Comparison of ENCODE assay signal across 9 mouse cellular contexts in the genomic region with DNA sequence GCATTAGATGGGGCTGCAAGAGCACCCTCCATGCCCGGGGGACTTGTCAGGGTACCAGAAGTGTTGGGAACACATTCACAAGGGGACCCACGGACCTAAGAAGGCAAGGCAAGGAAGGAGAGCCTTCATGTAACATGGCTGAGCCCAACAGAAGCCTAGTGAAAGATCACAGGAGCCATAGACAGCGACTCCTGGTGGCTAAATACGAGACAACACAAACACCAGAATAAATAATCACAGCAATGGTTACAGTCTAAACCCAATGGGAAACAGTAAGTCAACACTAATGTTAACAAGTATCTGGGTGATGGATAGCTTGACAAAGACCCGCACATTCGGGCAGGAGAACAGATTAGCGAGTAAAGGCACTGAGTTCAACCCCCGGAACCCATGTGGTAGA. TPM values are rescaled to one million over a fixed set of nuclear protein-coding genes. Genes with fewer than 3 reads are reported as not detected.
A peak's percentile ranks its signal among the peaks of the same experiment; 100 is the strongest.
DNase-seq lines count a peak whose midpoint lies in the region; ATAC-seq lines count a peak whose summit lies in the region.
"Had no signal": no experiment of that assay in that cellular context is flagged by ENCODE, and none has a peak within 500 bp of the region (broad histone marks: within the 10 kb centered on the region; RNA-seq: fewer than 3 reads in every experiment).

No protein-coding gene starts in this region.

- H3K4me3 ChIP-seq in hindbrain, embryonic 11.5 days (ENCODE audit: low read depth, low read length), result no peak overlapping the region
- no peak overlapping the region for H3K4me3 ChIP-seq in hindbrain, embryonic 12.5 days
- H3K4me3 ChIP-seq: myocyte had no signal

- no peaks in the 10 kb centered on the region for H3K4me1 ChIP-seq in hindbrain, embryonic 11.5 days (replicated peaks; ENCODE audit: control insufficient read depth, insufficient read depth, low read length)
- H3K4me1 ChIP-seq in hindbrain, embryonic 12.5 days, result 0 out of 2 replicates have a peak, but pooled peaks cover 3% of the 10 kb centered on the region

- H3K27me3 ChIP-seq in hindbrain, embryonic 11.5 days (ENCODE audit: control insufficient read depth, insufficient read depth, low read length), result no peaks in the 10 kb centered on the region
- H3K27me3 ChIP-seq in hindbrain, embryonic 12.5 days, result no peaks in the 10 kb centered on the region

- no peak overlapping the region for H3K4me2 ChIP-seq in hindbrain, embryonic 11.5 days (replicated peaks; ENCODE audit: low read depth, low read length)
- H3K4me2 ChIP-seq in hindbrain, embryonic 12.5 days (replicated peaks), result no peak overlapping the region

- no peak overlapping the region for H3K9ac ChIP-seq in hindbrain, embryonic 11.5 days (ENCODE audit: low read depth, low read length)
- no peak overlapping the region for H3K9ac ChIP-seq in hindbrain, embryonic 12.5 days

- H3K27ac ChIP-seq in hindbrain, embryonic 11.5 days (ENCODE audit: low read depth, low read length), result no peak overlapping the region
- H3K27ac ChIP-seq in hindbrain, embryonic 12.5 days, result no peak overlapping the region

- 56% methylated on average over 8 of the region's 8 CpGs for WGBS in hindbrain, embryonic 11.5 days
- 55% methylated on average over 8 of the region's 8 CpGs for WGBS in hindbrain, embryonic 12.5 days

- DNase-seq in hindbrain, embryonic 11.5 days (ENCODE audit: low spot score), result peak; percentile 67
- peak; percentile 29 for DNase-seq in thymus, postnatal 14 days
- no peak for DNase-seq in thymus, adult 18-20 months
- DNase-seq in thymus, postnatal 4 days, result peak; percentile 47
- no peak for DNase-seq in adrenal gland, adult 18-20 months (ENCODE audit: low spot score in 2 of 2)
- DNase-seq in cerebellum, adult 11-12 months, result no peak

- no peak for ATAC-seq in hindbrain, embryonic 11.5 days (ENCODE audit: low FRiP score)
- ATAC-seq in hindbrain, embryonic 12.5 days (ENCODE audit: low FRiP score), result no peak
- ATAC-seq in granulocyte monocyte progenitor cell, adult 5-6 weeks (replicated peaks; ENCODE audit: poor library complexity, severe bottlenecking), result peak; percentile 53

- no peaks in the 10 kb centered on the region for H3K36me3 ChIP-seq in hindbrain, embryonic 11.5 days (ENCODE audit: control insufficient read depth, insufficient read depth, low read length)
- H3K36me3 ChIP-seq in hindbrain, embryonic 12.5 days, result peaks cover 6% of the 10 kb centered on the region; the same call in 1 of the 2 replicates

- no peaks in the 10 kb centered on the region for H3K9me3 ChIP-seq in hindbrain, embryonic 11.5 days (ENCODE audit: control insufficient read depth, low read length)
- H3K9me3 ChIP-seq in hindbrain, embryonic 12.5 days (replicated peaks), result no peaks in the 10 kb centered on the region

RNA-seq across cellular contexts. Expression of a gene that starts 23.2 kb away (rescaled TPM):
- 10.2 TPM in 2 replicates for polyA plus RNA-seq in hindbrain, embryonic 11.5 days (2014; fragmentation: Nextera tagmentation; extraction: Ambion mirVana)
- polyA plus RNA-seq in hindbrain, embryonic 12.5 days (2016; fragmentation: Nextera tagmentation; extraction: Ambion mirVana), result 10.3 and 11.3 TPM in 2 replicates
- 19.2 and 27.1 TPM in 2 replicates for total RNA-seq in granulocyte monocyte progenitor cell, adult 5-6 weeks (2014; fragmentation: Nextera tagmentation)
- 27.5 and 30.5 TPM in 2 replicates for total RNA-seq in granulocyte monocyte progenitor cell, adult 5-6 weeks (2017)
- total RNA-seq in adrenal gland, adult 18-20 months (2021), result 10 to 100 TPM; 34.8 to 36.9 TPM

RNA-seq across cellular contexts. Expression of a gene that starts 40.5 kb away (rescaled TPM):
- not detected in 2 replicates for polyA plus RNA-seq in hindbrain, embryonic 11.5 days (2014; fragmentation: Nextera tagmentation; extraction: Ambion mirVana)
- 0.63 TPM in 1 of 2 replicates, not detected in the other for polyA plus RNA-seq in hindbrain, embryonic 12.5 days (2016; fragmentation: Nextera tagmentation; extraction: Ambion mirVana)
- not detected in 2 replicates for total RNA-seq in granulocyte monocyte progenitor cell, adult 5-6 weeks (2014; fragmentation: Nextera tagmentation)
- not detected in 2 replicates for total RNA-seq in granulocyte monocyte progenitor cell, adult 5-6 weeks (2017)
- total RNA-seq in adrenal gland, adult 18-20 months (2021), result under 1 TPM; 0.51 to 0.53 TPM

RNA-seq across cellular contexts. Expression of a gene that starts 41.0 kb away (rescaled TPM):
- 33.2 and 36.6 TPM in 2 replicates for polyA plus RNA-seq in hindbrain, embryonic 11.5 days (2014; fragmentation: Nextera tagmentation; extraction: Ambion mirVana)
- polyA plus RNA-seq in hindbrain, embryonic 12.5 days (2016; fragmentation: Nextera tagmentation; extraction: Ambion mirVana), result 35.4 and 35.9 TPM in 2 replicates
- 16.9 and 18.2 TPM in 2 replicates for total RNA-seq in granulocyte monocyte progenitor cell, adult 5-6 weeks (2014; fragmentation: Nextera tagmentation)
- total RNA-seq in granulocyte monocyte progenitor cell, adult 5-6 weeks (2017), result 10.3 and 10.9 TPM in 2 replicates
- 10 to 100 TPM; 13.5 to 18.2 TPM for total RNA-seq in adrenal gland, adult 18-20 months (2021)

Comparison
In these comparisons a context has a peak if more than half of its experiments do, and no peak if none do; other contexts are left out.
1. DNase-seq: peak in hindbrain, embryonic 11.5 days (single experiment), thymus, postnatal 14 days (single experiment) and thymus, postnatal 4 days (single experiment); none in thymus, adult 18-20 months (0 of 2), adrenal gland, adult 18-20 months (0 of 2) and cerebellum, adult 11-12 months (single experiment).